Mouse (Mus musculus) frontal cortex, adult 2 months (tissue): ENCODE measurements at regions not wholly inside any gene's neighbourhood (a gene's known extent, or its start where the extent isn't known, plus 50 kb on each side); places are given as distances from the start of the nearest gene placed in this dataset.
A peak's percentile ranks its signal among the peaks of the same experiment; 100 is the strongest.

Experiments used
- DNase-seq, 2 experiments: peaks; one replicate each; pipeline ENCODE4 v3.0.0; 2022; ENCODE audit warnings: low spot score in 1 of 2; ENCODE audit errors: extremely low spot score in 1 of 2

DNA sequence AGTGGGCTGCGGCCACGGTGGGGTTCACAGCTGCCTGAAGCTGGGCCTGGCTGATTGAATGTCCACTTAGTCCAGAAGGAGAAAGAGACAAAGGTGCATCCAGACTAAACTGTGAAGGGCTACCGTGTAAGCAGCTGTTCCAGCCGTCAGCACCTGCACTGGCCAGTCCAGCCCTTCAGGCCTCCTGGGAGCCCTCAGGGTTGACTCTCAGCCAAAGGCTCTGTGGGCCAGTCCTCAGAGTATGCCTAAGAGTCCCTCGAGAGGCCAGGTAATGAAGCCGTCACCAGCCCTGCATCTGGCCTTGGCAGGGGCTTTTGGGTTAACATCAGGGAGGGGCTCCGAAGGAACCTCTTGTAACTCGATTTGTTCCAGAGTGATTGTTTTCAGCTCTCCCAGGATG, 187.4 kb downstream of the Gpd2 start:
- no peak for DNase-seq

DNA sequence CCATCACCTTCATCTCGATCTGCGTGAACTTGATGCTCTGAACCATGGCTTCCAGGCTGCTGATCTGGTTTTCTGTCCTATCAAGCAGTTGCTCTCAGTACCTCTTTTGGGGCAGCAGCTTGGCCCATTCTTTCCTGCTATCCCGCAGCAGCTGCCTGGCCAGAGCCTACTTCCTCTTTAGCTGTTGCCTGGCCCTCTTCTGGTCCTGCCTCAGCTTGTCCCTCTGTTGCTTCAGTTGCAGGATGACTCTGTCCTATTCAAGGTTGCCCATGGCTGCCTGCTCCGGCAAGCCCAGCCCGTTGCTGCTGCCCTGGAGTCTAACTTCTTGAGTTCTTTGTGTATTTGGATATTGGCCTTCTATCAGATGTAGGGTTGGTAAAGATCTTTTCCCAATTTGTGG, 188.0 kb downstream of the Gpd2 start:
- DNase-seq: no peak

- peak in 1 of 2 experiments; percentile 48 for DNase-seq
These were observed 213.7 kb downstream of the Gpd2 start for GRCm38 (mm10) chr2:57450996-57451770.

GRCm38 (mm10) chr2:57453896-57454679, 216.7 kb downstream of the Gpd2 start:
- DNase-seq: no peak

DNA sequence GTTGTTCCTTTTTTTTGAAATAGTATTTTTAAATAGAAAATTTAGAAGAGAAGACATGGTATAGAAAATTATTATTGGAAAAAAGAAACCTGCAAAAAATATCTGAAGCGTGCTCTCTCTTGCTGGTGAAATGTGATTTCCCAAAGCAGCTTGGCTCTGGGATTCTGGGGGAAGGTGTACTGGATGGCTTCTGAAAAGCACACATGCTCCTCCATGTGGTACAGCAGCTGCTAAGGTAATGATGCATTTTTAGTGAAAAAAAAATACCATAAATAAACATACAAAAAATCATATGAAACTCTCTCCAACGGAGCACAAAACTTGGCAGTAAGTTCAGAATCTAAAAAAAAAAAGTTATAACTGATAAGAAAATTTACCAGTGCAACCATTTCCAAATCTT, 222.5 kb downstream of the Gpd2 start:
- no peak for DNase-seq

GRCm38 (mm10) chr2:57473873-57474272, 236.4 kb downstream of the Gpd2 start:
- DNase-seq: no peak

DNA sequence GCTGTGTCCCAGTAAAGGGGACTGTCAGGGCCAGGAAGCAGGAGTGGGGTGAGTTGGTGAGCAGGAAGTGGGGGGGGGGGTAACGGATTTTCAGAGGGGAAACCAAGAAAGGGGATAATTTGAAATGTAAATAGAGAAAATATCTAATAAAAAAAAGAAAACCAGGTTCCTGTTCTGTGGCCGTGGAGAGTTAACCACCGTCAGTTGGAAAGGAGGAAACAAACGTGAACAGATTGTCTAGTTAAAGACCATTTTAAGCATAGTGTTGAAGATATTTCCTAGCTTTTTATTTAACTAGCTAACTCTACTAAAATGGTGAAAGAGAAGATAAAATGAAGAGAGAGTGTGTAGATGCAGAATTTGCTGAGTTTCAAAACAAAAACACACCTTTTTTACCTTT, 254.7 kb downstream of the Gpd2 start:
- no peak for DNase-seq

DNA sequence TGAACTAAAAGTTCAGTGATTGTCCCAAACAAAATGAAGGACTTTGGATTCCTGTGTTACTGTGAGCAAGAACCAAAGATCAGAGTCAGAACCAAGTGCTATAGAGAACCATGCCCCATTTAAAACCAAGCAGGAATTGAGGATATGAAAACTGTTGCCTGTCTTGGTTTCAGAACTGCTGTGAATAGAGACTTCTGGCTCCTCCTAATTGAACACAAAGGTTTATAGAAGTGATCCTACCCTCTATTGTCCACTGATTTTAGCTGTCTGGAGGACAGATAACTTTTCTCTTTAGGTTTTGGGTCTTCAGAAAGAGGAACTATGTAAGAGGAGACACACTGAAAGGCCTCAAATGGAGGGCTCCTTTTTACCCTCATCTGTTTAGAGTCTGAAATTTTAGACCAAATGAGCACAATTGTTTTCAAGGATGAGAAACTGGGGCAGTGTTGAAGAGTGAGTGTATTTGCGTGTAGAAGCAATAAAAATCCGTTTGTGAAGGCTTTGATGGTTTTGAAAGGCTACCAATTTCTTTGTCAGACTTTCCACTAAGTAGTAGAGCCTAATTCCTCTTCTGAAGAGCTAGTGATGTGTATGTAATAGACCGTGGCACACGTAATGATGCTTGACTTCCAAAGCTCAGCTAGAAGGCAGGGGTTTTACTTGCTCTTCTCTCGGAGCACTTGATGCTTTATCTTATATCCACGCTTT, 255.6 kb downstream of the Gpd2 start:
- DNase-seq: no peak

- DNase-seq: no peak
These were observed 259.0 kb downstream of the Gpd2 start for GRCm38 (mm10) chr2:57496315-57496954.

GRCm38 (mm10) chr2:57497933-57498332, 260.5 kb downstream of the Gpd2 start:
- no peak for DNase-seq

DNA sequence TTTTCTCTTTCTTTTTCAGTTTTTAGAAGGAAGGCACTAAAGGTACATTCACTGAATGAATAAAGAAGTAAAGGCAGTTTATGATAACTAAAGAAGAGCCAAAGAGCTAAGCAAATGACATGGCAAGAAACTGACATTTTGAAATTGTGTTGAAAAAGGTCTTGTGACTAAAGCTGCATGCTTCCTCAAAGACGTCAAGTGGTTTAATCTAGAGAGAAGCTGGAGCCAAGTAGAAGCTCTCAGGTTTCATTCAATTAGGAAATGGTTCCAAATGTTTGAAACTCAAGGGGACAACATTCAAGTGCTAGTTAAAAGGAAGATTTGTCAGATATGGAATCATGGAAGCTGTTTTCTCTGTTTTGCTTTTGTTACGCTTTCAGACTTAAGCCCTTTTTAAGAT, 267.2 kb downstream of the Gpd2 start:
- no peak for DNase-seq

- DNase-seq: no peak
These were observed 285.0 kb downstream of the Gpd2 start for GRCm38 (mm10) chr2:57522465-57522864.

- DNase-seq: no peak
These were observed 285.5 kb downstream of the Gpd2 start for GRCm38 (mm10) chr2:57522983-57523382.

DNA sequence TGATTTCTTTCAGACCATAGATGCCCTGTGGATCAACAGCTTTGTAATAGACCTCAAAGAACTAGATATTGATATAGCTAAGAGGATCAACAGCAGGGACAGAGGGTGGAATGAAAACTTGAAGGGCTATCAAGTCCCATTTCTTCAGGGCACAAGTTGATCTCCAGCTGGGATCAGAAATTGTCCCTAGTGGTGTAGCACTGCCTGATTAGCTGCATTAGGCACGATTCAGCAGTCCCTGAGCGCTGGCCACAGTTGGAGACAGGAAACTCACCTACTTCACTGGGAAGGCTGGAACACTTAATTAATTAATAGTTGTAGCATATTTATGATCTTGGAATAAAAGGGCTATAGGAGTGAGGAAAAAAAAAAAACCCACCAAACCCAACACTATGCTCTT, 290.5 kb downstream of the Gpd2 start:
- DNase-seq: no peak

DNA sequence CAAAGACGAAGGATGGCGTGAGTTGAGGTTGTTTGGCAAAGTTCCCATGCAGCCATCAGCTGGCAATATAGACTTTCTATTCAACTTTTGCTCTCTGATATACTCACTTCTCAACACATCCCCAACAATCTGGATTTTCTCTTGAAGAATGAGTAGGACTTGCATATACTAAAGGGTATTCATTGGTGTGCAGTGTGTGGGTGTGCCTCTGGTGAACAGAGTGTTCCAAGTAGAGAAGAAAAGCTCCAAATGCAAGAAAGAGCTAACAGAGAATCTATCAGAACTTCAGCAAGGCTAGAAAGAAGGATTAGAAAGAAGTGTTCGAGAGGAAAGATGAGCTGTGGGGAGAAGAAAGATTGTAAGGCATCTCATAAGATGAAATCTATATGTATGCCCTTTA, 302.4 kb downstream of the Gpd2 start:
- DNase-seq: peak in 1 of 2 experiments; percentile 7

- DNase-seq: peak; percentile 11 to 35
These were observed 327.8 kb downstream of the Gpd2 start for GRCm38 (mm10) chr2:57565258-57565657.

DNA sequence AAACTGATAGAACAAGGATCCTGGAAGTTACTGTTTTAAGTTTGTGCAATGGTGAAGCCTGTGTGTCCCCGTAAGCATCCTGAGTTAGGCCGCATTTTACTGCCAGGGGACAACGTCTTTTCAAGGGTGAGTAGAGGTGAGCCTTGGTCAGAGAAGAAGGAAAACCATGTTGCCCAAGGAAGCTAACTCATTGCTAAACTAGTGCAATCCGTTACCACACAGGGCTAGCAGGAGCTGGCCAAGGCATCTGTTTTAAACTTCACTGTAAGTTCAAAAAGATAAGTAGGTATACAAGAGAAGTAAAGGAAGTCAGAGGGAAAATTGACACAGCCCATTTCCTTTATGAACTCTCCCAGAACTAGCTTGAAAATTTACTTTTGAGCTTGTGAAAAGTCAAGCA, 328.7 kb downstream of the Gpd2 start:
- no peak for DNase-seq

GRCm38 (mm10) chr2:57567183-57567582, 329.7 kb downstream of the Gpd2 start:
- no peak for DNase-seq

DNA sequence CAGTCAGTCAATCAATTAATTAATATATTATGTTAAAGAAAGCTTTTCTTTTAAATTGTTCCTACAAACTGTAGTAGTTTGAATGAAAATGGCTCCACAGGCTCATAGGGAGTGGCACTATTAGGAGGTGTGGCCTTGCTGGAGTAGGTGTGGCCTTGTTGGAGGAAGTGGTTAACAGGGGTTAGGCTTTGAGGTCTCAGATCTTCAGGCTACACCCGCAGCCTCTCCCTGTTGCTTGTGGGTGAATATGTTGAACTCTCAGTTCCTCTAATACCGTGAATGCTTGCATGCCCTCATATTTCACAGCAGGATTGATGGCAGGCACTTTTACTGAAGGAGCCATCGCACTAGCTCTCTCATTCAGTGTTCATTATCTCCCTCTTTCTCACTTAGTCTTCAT, 349.6 kb downstream of the Gpd2 start:
- no peak for DNase-seq

DNA sequence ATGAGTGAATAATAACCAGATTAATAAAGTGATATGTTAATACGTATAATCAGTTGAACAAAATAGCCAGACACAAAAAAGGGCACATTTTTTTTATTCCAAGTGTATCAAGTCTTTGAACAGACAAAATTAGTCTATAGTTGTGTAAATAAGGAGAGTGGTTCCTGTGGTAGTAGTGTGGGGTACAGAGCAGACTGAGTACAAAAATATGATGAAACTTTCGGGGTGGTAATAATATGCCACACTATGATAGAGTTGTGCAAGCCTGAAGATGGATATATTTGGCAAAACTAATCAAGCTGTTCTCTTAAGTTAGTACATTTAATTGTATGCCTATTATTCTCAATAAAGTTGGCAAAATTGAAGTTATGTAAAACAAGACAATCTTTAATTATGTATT, 356.1 kb downstream of the Gpd2 start:
- DNase-seq: no peak
